Mouse (Mus musculus) embryonic facial prominence, embryonic 11.5 days (tissue): ENCODE measurements around the gene Hacd1. TPM values are rescaled to one million over a fixed set of nuclear protein-coding genes. Genes with fewer than 3 reads are reported as not detected.

ENCODE experiments used
- ATAC-seq: fragments of 200-750 bp; cut with Nextera tagmentation; replicated peaks from 2 replicates; pipeline ENCODE4 v1.8.0; 2017; ENCODE audit warnings: low read depth; ENCODE audit not compliant: insufficient number of reproducible peaks, low FRiP score, low TSS enrichment
- DNase-seq: peaks from one replicate; pipeline ENCODE4 v3.0.0-alpha.2; 2015; ENCODE audit warnings: low spot score
- H3K27ac ChIP-seq: fragments of 300-500 bp; sonication (generic); replicated peaks from 2 replicates; pipeline ENCODE4 v1.5.1; 2014; ENCODE audit warnings: mild to moderate bottlenecking, low read depth, low read length, control low read depth
- H3K27me3 ChIP-seq: fragments of 300-500 bp; sonication (generic); 2 replicates; pipeline ENCODE4 v1.6.1; 2014; ENCODE audit warnings: mild to moderate bottlenecking, low read length, moderate library complexity, mixed read lengths; ENCODE audit not compliant: control insufficient read depth, insufficient read depth
- H3K36me3 ChIP-seq: fragments of 300-500 bp; sonication (generic); replicated peaks from 2 replicates; pipeline ENCODE4 v1.6.1; 2014; ENCODE audit warnings: low read depth, mild to moderate bottlenecking, low read length, moderate library complexity, mixed read lengths; ENCODE audit not compliant: control insufficient read depth, insufficient read depth
- H3K4me1 ChIP-seq: fragments of 300-500 bp; sonication (generic); 2 replicates; pipeline ENCODE4 v1.6.1; 2014; ENCODE audit warnings: low read length, mixed read lengths; ENCODE audit not compliant: control insufficient read depth, insufficient read depth
- H3K4me2 ChIP-seq: fragments of 300-500 bp; sonication (generic); 2 replicates; pipeline ENCODE4 v1.6.1; 2014; ENCODE audit warnings: low read depth, mild to moderate bottlenecking, control low read depth, low read length, moderate library complexity
- H3K4me3 ChIP-seq: fragments of 300-500 bp; sonication (generic); 2 replicates; pipeline ENCODE4 v1.5.1; 2014; ENCODE audit warnings: low read depth, low read length, control low read depth
- H3K9ac ChIP-seq: fragments of 300-500 bp; sonication (generic); replicated peaks from 2 replicates; pipeline ENCODE4 v1.6.1; 2014; ENCODE audit warnings: mild to moderate bottlenecking, control low read depth, low read length
- H3K9me3 ChIP-seq: fragments of 300-500 bp; sonication (generic); replicated peaks from 2 replicates; pipeline ENCODE4 v1.6.1; 2016; ENCODE audit warnings: mild to moderate bottlenecking, low read length, inconsistent platforms, mixed read lengths; ENCODE audit not compliant: control insufficient read depth
- WGBS: fragments of 180-500 bp; shearing (Covaris S2); extraction: QIAGEN DNeasy Blood & Tissue Kit; methylation state at CpG from one replicate; pipeline ENCODE4 v1.1.7; 2014; 5-methylcytosine and 5-hydroxymethylcytosine counted together
- polyA plus RNA-seq: library from polyadenylated mRNA; unstranded; fragments of >200 nt; fragmentation: Nextera tagmentation; extraction: Ambion mirVana; gene quantifications from 2 replicates; pipeline ENCODE4 v1.2.1, GENCODE M21; 2014

Gene Hacd1
- polyA plus RNA-seq, 1 experiment from 2014 or later = 45.4 TPM

DNA sequence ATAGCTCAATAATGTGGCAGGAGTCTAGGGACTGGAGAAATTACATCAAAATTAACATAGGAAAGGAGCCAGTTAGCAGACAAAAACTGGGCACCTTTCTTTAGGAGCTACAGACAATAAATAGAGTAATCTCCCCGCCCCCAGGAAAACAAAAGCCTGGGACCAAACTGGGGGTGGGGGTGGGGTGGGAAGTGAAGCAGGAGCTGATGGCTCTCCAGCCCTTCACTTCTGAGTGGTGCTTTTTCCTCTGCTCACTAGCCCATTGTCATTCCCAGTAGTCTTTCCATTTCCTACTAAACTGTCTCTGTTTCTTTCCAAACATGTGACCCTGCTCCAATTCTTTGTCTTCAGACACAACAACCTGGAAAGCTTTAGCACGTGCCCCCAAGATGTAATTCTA is 99.5 kb downstream of the Hacd1 start:
- Histone ChIP-seq H3K27ac (no peak overlapping the region), H3K9me3 (no peaks in the 10 kb centered on the region), H3K27me3 (no peaks in the 10 kb centered on the region), H3K4me1 (no peaks in the 10 kb centered on the region), H3K9ac (no peak overlapping the region), H3K36me3 (no peaks in the 10 kb centered on the region), H3K4me3 (no peak overlapping the region), H3K4me2 (no peak overlapping the region)
- no peak for DNase-seq
- WGBS = 46% methylated on average over 2 of the region's 2 CpGs
- ATAC-seq = no peak

GRCm38 (mm10) chr2:13938118-13938517 is 117.8 kb downstream of the Hacd1 start:
- H3K4me3 ChIP-seq = no peak overlapping the region
- 59% methylated on average over 2 of the region's 2 CpGs for WGBS
- H3K9ac ChIP-seq = no peak overlapping the region
- H3K9me3 ChIP-seq = no peaks in the 10 kb centered on the region
- H3K4me1 ChIP-seq = no peaks in the 10 kb centered on the region
- no peak overlapping the region for H3K27ac ChIP-seq
- H3K36me3 ChIP-seq = no peaks in the 10 kb centered on the region
- ATAC-seq (no peak), DNase-seq (peak; percentile 25)
- no peak overlapping the region for H3K4me2 ChIP-seq
- no peaks in the 10 kb centered on the region for H3K27me3 ChIP-seq

DNA sequence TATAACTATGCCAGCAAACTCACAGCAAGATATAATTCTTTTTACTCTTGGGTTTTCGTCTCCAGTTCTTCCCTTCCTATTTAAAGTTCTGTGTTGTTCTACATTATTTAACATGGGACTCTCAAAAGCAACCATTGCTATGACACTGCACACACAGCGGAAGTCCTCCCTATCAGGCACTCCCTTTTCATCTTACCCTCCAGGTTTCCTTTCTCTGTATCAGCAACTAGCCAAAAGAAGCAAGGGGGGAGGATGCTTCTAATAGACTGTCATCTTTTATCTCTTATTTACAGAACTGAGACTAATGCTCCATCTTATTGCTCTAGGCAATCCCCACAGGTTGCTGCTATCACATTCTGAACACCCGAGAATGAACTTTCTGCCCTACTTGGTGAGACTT is 120.6 kb downstream of the Hacd1 start:
- Histone ChIP-seq H3K36me3 (no peaks in the 10 kb centered on the region), H3K27me3 (no peaks in the 10 kb centered on the region), H3K27ac (no peak overlapping the region), H3K9ac (no peak overlapping the region), H3K9me3 (no peaks in the 10 kb centered on the region), H3K4me2 (no peak overlapping the region), H3K4me3 (no peak overlapping the region), H3K4me1 (no peaks in the 10 kb centered on the region)
- ATAC-seq = no peak
- 80% methylated on average over 3 of the region's 3 CpGs for WGBS
- no peak for DNase-seq

GRCm38 (mm10) chr2:13932253-13932652 is 123.7 kb downstream of the Hacd1 start:
- ATAC-seq = no peak
- no peaks in the 10 kb centered on the region for H3K4me1 ChIP-seq

DNA sequence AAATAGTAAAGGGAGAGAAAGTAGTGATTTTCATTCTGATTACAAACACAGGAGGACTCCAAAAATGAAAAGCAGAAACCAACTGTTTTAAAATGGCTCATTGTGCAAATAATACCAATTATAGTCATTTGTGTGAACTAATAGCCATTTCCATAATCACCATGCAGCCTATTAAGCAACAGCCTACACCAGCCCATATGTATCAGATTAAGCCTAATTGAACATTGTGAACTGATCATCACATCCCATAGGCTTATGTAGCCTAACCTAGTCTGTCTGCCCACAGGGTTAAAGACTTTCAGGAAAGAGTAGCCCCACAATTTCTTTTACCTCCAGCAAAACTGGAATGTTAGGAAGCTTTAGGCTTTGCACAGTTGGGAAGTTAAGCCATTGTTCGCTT is 125.2 kb downstream of the Hacd1 start:
- no peak overlapping the region for H3K9ac ChIP-seq
- H3K4me3 ChIP-seq = no peak overlapping the region
- no peaks in the 10 kb centered on the region for H3K36me3 ChIP-seq
- no peaks in the 10 kb centered on the region for H3K9me3 ChIP-seq
- no peaks in the 10 kb centered on the region for H3K4me1 ChIP-seq
- no peaks in the 10 kb centered on the region for H3K27me3 ChIP-seq
- no peak overlapping the region for H3K27ac ChIP-seq
- DNase-seq (no peak), ATAC-seq (no peak)
- WGBS = 82% methylated on average over 1 of the region's 1 CpGs
- H3K4me2 ChIP-seq = no peak overlapping the region

More at GRCm38 (mm10) chr2:13932253-13932652, 123.7 kb downstream of the Hacd1 start:
- DNase-seq = no peak
- no peaks in the 10 kb centered on the region for H3K27me3 ChIP-seq
- no peaks in the 10 kb centered on the region for H3K36me3 ChIP-seq
- H3K4me2 ChIP-seq = no peak overlapping the region
- H3K9me3 ChIP-seq = no peaks in the 10 kb centered on the region
- H3K27ac ChIP-seq = no peak overlapping the region
- no peak overlapping the region for H3K9ac ChIP-seq
- no peak overlapping the region for H3K4me3 ChIP-seq

DNA sequence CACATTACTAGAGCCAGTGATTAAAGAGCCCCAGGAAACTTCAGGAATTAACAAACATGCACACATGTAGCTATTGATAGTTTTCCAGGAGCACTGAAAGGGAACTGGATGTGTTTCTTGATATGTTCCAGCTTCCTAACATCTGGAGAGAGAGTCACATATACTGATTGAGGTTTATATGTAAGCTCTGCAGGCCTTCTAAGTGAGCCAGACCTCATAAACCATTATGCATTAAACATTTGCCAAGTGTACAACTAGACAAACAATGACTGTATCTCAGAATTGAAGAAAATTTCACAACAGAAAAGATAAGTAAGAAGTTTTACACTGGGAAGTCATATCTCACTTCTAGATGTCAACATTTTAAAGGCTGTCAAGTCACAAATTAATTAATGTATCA is 167.4 kb downstream of the Hacd1 start:
- H3K4me2 ChIP-seq = no peak overlapping the region
- ATAC-seq (no peak), DNase-seq (no peak)
- no peak overlapping the region for H3K4me3 ChIP-seq
- H3K4me1 ChIP-seq = no peaks in the 10 kb centered on the region
- no peak overlapping the region for H3K27ac ChIP-seq
- H3K36me3 ChIP-seq = no peaks in the 10 kb centered on the region
- H3K27me3 ChIP-seq = no peaks in the 10 kb centered on the region
- H3K9me3 ChIP-seq = no peaks in the 10 kb centered on the region
- no peak overlapping the region for H3K9ac ChIP-seq

GRCm38 (mm10) chr2:13857461-13857860 is 198.5 kb downstream of the Hacd1 start:
- H3K9ac ChIP-seq = no peak overlapping the region
- DNase-seq = no peak
- ATAC-seq = no peak
- H3K4me1 ChIP-seq = no peaks in the 10 kb centered on the region
- H3K4me2 ChIP-seq = no peak overlapping the region
- H3K27me3 ChIP-seq = no peaks in the 10 kb centered on the region
- WGBS = 78% methylated on average over 2 of the region's 2 CpGs
- H3K4me3 ChIP-seq = no peak overlapping the region
- H3K36me3 ChIP-seq = no peaks in the 10 kb centered on the region
- H3K27ac ChIP-seq = no peak overlapping the region
- H3K9me3 ChIP-seq = no peaks in the 10 kb centered on the region

DNA sequence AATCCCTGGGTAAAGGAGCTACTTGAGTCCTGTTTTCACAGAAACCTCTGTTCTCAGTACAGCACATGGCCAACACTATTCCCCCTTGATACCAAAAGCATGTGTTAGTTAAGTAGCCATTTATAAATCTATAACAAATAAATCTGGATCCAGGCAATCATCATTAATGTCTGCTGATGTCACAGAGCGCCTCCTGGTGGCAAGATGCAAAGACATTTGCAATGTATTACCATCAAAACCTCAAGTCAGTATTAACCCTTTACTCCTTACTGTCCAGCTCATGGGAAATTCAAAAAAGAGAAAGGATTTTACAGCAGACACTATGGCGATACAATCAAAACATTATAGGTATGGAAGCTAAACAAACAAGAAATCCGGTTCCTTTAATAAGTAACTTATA is 200.4 kb downstream of the Hacd1 start:
- H3K27me3 ChIP-seq = no peaks in the 10 kb centered on the region
- H3K4me2 ChIP-seq = no peak overlapping the region
- no peaks in the 10 kb centered on the region for H3K36me3 ChIP-seq
- H3K27ac ChIP-seq = no peak overlapping the region
- no peaks in the 10 kb centered on the region for H3K9me3 ChIP-seq
- no peak overlapping the region for H3K4me3 ChIP-seq
- no peak for ATAC-seq
- DNase-seq = peak; percentile 26
- H3K9ac ChIP-seq = no peak overlapping the region
- 67% methylated on average over 3 of the region's 3 CpGs for WGBS
- no peaks in the 10 kb centered on the region for H3K4me1 ChIP-seq

GRCm38 (mm10) chr2:13836310-13836709 is 219.6 kb downstream of the Hacd1 start:
- 72% methylated on average over 3 of the region's 3 CpGs for WGBS

More at GRCm38 (mm10) chr2:13836310-13836709, 219.6 kb downstream of the Hacd1 start:
- Histone ChIP-seq H3K4me1 (no peaks in the 10 kb centered on the region), H3K4me2 (no peak overlapping the region), H3K27ac (no peak overlapping the region), H3K4me3 (no peak overlapping the region), H3K36me3 (no peaks in the 10 kb centered on the region), H3K9me3 (no peaks in the 10 kb centered on the region), H3K9ac (no peak overlapping the region), H3K27me3 (no peaks in the 10 kb centered on the region)
- no peak for DNase-seq
- no peak for ATAC-seq
